Mouse (Mus musculus) embryo, embryonic 11 days (tissue): ENCODE data around the gene Psg16.
A peak's percentile ranks its signal among the peaks of the same experiment; 100 is the strongest.
"Not testable (repeated sequence)": the region's sequence is repeated elsewhere in the genome, so short reads cannot be mapped to it uniquely, and the experiment has no call there.

Source experiments
- DNase-seq: peaks from one replicate; pipeline ENCODE4 v3.0.0-alpha.2; 2015

The Psg16 gene

DNA sequence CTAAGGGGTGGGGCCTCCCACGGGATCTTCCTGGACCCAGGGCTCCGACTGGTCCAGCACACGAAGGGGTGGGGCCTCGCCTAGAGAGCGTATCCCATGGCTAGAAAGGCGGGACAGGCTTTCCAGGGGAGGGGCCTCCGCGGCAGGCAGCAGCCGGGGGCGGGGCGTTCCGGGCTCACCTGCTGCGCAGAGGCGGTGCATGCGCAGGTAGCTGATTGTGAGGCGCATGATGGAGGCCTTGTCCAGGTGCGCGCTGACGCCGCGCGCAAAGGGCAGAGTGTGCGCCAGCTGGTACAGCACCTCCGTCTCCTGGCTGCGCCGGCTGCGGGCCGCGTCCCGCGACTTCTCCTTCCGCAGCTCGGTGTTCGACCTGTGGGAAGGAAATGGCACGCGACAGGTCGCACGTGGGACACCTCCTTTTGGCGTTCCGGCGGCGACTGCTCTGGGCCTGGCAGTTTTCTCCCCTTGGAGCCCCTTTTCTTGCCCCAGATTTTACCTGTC is 17.7 kb upstream of the Psg16 start:
- peak; percentile 87 for DNase-seq

DNA sequence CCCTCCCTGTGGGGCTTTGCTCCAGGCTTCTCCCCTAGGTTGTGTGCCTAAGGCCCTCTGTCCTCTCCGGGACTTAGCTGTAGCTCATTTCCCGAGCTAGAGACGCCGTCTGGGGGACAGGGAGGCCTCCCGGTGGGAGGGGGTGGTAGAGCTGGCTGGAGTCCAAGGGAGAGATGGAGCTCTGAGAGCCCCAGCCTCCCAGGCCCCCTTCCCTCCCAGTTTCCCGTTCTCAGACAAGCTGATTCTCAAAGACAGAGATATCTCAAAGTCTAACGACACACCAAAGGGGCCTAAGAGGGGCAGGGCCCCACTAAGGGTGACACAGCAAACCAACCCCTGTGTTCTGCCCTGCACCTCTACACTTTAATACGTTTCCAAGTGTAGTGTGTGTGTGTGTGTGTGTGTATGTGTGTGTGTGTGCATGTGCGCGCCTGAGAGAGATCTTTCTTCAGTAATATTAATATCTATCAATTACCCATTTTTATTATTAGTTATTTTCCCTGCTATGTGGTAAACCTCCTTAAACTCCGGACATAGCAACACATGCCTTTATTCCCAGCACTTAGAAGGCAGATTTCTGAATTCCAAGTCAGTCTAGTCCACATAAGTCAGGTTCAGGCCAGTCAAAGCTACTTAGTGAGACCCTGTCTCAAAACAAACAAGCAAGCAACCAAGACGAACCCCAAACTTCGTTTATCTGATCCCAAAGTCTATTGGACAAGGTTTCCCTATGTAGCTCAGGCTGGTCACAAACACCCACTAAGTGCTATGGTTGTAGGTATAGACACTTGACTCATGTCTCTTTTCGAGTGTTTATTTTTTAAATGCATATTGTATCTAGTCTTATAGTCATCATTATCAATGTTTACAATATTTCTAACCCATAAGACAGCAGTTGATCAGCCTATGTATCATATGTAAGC is 17.0 kb upstream of the Psg16 start:
- peak; percentile 50 for DNase-seq

DNA sequence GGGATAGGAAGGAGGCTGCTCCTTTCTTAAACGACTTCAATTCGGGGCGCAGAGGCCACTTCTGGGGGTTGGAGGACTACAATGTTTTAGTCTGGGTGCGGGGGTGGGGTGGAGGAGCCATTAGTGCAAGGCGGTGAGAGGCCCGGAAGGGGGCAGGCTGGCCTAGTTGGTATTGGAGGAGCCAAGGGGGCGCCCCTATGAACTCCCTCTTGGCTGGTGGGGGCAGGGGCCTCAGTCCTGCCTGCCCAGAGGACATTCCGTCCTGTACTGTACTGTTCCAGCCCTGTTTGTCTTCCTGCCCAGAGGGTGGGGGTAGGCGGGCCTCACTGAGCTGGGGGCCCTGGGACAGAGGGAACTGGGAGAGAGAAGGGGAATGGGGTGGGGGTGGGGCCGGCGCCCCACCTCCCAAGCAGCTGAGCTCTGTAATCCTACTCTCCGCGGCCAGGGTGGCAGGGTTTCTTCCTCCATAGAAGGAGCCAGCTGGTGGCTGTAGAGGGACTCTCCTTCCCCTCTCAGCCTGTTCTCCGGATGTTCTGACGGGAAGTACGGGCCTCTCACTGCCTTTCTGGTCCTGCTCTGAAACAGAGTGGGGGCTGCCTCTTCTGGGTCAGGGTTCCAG is 15.7 kb upstream of the Psg16 start:
- DNase-seq, result peak; percentile 76

DNA sequence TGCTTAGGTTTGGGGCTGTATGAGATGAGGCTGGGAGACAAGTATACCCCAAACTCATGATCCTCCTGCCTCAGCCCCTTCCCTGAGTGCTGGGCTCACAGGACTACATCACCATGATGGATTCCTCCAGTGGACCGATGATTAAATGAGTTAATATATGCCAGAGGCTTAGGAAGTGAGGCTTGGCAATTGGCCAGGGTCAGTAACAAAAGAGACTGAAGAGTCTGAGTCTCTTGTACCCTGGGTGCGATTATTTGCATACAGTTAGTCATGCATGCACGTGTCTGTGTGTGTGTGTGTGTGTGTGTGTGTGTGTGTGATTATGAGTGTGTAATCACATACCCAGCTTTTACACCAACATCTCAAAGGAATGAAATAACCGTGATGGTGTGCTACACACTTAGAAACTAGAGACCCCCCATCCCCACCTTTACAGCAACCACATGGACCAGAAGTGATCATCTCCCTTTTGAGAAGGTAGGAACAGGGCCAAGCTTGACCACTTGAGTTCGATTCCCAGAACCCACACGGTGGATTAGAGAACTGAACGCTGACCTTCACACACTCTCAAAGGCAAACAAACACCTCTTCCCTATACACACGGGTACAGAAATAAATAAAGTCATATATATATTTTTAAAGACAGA is 14.9 kb upstream of the Psg16 start:
- peak; percentile 24 for DNase-seq

DNA sequence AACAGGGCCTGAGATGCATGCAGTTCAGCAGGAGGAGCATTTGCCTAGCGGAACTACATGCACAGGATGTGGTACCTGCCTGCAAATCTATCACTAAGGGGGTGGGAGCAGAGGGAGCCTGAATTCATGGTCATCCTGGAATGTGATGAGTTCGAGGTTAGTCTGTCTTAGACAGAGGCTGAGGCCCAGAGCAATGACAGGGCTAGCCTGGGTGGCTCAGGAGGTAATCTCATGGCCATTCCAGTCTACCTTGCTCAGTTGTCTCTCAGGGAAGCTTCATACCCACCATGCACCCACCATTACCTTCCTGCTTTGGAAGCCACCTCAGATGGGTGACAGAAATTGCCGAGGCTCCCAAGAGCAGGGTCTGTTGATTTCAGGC is 14.4 kb upstream of the Psg16 start:
- DNase-seq, result no peak

DNA sequence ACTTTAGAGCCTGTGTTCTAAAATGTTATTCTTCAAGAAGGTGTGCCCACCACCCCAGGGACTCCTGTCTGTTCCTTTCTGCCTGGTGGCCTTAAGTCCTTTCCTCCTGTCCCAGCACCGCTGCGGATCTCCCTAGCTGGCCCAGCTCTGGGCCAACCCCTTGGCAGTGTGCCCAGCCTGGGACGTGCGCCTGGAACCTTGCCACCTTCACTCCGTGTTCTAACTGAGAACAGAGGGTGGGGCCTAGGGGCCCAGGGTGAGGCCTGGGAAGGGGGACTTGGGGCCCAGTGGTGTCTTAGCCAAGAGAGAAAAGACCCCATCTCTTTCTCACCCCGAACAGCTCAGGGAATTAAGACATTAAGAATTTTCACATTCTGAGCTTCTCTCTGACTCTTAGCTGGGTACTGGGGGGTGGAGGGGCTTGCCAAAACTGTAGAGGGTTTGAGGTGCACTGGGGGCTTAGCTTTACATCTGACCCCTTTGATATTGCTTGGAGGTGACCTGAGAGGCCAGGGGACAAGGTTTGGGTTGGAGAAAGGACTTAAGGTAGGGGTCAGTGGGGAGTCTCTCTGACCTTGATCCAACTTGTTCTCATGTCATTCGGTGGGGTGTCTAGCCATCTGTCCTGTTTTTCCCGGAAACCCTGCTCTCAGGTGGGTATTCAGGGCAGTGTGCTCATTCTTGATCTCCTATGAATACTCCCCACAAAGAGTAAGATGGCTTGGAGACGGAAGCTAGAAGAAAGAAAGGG is 13.6 kb upstream of the Psg16 start:
- peak; percentile 11 for DNase-seq

DNA sequence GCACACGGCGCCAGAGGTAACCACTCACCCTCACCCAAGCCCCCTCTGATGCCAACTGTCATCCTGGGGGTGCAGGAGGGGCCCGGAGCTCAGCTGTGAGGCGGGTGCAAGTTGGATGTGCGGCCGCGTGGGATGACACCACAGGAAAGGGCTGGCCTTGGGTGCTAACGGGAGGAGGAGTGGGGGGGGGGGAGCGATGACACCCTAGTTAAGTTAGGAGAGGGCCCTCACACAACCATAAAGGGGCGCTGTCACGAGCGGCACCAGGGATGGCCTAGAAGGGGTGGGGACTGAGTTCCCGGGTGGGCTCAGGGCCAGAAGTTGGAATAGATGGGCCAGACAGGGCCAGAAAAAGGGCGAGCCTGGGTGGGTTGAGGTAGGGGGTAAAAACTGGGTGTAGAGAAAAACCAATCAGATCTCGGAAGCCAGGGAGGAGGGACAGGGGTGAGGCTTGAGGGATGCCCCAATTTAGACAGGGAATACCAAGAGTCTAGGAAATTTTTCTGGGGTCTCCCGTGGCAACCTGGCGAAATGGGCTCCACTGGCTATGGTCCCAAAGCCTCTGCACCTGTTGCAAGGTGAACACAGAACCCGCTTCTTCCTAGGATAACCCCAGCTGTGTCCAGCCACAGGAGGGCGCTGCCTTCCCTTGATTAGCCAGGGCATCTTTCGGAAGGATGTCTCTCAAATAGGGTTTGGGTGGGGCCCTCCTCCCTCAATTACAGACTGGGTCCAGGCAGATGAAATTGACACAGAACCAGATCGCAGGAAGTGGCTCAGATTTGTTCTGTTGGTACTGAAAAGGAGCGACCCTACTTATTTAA is 12.8 kb upstream of the Psg16 start:
- DNase-seq, result no peak

DNA sequence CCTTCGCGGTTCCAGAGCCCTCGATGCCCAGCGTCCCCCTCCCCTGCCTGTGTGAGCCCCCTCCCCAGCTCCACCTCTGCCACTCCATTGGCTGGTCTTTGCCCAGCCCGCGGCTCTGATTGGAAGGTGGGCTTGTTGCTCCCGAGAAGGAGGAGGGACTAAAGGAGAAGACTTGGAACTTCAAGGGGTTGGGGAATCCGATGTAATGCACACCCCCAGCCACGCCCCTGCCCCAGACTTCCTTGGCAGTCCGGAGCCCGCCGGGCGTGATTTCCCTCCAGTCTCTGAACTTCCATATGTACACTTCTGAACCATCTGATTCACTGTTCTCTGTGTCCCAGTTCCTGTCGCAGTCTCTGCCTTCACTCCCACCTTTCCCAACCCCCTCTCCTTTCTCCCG is 11.5 kb upstream of the Psg16 start, which contains the start of gene Hif3a:
TSS of gene Hif3a (minus strand) at position 39 of the 400 bp plus-strand sequence.
- peak; percentile 92 for DNase-seq

DNA sequence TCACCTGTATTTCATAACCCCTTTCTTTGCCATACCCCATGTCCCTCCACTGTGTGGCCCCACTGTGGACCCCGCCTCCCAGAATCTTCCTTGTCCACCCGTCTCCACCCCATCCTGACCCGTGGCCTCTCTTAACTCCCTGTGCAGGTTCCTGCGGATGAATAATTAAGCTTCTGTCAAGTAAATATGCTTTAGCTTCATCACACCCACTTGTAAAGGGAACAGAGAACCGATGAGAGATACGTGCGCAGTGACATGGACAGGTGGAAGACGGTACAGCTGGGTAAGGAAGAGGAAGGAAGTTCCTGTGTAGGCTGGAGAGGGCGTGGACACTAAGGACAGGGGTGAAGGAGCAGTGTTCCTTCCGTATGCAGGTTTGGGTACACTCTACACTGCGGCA is 11.0 kb upstream of the Psg16 start:
- DNase-seq, result peak; percentile 6

DNA sequence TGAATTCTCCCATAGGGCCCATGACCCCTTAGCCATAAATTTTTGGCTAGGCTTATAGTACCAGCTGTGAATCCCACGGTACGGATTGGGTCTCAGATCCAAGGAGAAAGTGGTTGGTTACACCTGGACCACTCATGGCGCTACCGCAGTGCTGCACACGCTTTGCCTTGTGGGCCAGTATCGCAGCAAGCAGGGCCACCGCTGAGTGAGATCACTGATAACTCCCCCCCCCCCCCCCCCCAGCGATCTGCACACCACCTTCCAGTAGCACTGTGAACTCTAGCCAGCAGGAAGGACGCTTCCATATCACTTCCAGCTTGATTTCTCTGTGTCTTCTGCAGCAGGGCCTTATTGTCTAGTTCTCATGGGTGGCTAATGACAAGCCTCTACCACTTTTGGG is 8.2 kb upstream of the Psg16 start:
- no peak for DNase-seq

DNA sequence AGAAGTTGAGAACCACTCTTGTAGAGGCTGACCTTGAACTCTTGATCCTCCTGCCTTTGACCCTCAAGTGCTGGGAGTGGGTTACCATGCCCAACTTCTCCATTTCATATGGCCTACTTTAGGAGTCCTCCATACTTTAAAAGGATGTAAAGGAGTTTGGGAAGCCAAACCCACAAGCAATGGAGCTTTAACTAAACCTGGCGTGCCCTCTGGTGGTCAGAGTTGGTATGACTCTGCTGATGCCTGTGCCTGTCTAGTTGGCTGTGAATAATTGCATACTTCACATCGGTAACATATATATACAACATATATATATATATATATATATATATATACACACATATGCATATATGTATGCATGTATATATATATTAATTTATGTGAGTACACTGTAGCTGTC is 7.4 kb upstream of the Psg16 start:
- peak; percentile 81 for DNase-seq

DNA sequence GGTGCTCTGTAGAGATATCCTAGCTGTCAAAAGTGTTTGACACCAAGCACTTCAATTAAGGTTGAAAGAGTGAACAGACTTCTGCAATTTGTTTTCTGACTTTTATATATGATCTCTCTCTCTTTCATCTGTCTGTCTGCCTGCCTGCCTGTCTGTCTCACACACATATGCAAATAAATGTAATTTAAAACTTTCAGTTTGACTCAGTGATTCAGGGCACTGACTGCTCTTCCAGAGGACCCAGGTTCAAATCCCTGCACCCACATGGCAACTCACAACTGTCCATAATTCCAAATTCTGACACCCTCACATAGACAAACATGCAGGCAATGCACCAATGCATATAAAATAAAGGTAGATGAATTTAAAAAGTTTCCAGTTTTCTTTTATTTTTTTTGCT is 6.8 kb upstream of the Psg16 start:
- no peak for DNase-seq

DNA sequence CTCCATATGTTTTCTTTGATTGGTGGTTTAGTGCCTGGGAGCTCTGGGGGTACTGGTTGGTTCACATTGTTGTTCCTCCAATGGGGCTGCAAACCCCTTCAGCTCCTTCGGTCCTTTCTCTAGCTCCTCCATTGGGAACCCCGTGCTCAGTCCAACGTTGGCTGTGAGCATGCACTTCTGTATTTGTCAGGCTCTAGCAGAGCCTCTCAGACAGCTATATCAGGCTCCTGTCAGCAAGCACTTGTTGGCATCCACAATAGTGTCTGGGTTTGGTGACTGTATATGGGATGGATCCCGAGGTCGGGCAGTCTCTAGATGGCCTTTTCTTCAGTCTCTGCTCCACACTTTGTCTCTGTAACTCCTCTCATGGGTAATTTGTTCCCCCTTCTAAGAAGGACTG is 6.2 kb upstream of the Psg16 start:
- DNase-seq, result not testable (repeated sequence)

DNA sequence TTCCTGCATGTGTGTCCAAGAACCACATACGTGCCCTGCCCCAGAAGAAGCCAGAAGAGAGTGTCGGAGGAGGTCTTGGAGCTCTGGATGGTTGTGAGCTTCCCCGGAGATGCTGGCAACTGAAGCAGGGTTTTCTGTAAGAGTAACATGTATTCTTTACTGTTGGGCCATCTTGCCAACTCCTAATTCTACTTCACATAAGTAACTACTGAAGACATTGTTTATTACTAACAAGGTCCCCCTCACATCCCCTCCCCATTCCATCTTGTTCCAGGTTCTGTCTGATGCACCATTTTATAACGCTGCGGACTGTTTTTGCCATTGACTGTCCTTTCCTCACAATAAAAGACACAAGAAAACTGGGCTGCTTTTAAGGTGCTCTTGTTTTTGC is 332 bp upstream of the Psg16 start:
- no peak for DNase-seq

DNA sequence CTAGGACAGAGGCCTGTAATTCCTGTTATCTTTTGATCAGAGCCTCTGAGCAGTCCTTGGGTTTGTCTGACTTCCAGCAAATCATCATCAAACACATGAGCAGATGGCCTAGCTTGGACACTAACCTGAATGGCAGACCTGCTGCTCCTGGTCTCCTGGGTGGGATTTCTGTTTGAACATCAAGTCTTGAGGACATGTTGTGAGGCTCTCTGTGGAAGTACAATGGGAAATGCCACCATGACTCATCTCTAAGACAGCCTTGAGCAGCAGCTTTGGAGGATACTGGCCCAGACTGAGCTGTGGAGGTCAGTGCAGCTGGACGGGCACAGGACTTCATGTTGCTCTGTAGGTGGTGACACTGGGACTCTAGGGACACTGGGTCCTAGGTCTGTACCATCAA is 2.7 kb downstream of the Psg16 start:
- no peak for DNase-seq

DNA sequence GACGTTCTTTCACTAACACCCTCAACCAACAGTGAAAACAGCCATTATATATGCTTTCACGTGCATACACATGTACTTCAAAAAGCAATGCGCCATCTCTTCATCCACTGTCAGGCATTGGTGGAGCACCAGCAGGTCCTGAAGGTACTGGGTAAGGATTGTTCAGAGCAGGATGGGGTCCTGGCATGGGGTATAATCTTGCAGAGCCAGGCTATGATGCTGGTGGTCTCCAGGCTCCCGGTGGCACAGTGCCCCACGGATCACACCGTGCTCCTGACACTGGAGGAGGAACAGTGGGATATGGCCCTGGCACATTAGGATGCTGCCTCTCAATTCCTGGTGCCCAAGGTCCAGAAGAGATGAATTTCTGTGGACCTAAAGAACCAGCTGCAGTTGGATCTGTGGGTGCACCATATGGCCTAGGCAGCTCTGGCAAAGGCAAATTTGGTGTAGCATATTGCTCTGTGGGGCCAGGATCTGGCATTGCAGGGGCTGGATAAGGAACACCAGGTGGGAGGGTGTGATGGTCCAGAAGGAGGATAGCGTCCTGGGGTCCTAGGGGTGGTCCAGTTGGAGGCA is 4.3 kb downstream of the Psg16 start:
- DNase-seq, result no peak

DNA sequence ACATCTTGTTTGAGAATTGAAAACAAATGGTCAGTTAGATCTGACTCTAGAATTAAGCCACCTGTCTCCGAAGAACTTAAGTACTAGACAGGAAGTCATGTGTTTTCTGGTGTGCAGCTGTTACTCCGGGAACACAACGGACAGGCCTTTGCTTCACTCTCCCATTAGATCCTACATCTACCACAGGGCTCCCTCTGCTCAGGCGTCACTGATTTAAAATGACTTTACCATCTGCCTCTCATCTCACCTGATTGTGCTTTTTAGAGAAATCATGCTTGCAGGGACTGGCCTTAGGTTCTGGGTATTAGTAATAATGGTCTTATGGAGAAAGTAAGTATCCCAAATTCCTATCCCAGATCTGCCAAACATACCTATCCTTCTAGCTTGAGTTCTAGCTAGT is 8.9 kb downstream of the Psg16 start:
- no peak for DNase-seq

DNA sequence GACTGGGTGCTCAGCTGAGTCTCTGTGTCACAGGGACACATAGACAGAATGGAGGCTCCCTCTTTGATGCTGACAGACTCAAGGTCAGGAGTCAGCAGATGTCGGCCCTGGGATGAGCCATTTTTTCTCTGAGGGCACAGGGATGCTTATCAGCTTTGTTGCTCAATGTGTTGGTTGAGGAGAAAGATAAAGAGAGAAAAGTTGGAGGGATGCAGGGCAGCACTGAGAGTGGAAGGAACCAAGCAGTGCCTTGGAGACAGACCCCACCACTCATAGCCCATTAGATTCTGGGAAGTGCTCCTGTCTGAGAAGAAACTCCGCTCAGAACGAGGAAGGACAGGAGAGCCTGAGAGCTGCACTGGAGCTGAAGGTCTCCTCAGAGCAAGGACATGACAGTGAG is 13.9 kb downstream of the Psg16 start:
- DNase-seq, result no peak

DNA sequence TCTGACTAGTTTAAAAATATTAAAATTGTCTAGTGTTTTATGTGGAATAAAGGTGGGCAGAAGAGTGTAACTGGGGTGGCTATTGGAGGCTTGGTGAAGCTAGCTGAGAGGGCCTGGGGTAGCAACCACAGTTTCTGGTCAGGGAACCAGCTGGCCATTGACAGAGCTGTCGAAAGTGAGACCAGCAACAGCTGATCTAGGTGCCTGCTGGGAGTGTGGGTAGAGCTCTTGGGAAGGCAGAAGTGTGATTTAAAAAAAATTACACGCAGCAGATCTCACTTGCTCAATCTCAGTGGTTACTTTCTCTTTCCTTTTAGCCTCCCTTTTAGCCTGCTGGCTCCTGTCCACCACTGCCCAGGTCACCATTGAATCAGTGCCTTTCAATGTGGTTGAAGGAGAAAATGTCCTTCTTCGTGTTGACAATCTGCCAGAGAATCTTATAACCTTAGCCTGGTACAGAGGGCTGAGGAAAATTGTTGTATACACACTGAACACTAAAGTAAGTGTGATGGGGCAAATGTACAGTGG is 16.3 kb downstream of the Psg16 start:
- no peak for DNase-seq

DNA sequence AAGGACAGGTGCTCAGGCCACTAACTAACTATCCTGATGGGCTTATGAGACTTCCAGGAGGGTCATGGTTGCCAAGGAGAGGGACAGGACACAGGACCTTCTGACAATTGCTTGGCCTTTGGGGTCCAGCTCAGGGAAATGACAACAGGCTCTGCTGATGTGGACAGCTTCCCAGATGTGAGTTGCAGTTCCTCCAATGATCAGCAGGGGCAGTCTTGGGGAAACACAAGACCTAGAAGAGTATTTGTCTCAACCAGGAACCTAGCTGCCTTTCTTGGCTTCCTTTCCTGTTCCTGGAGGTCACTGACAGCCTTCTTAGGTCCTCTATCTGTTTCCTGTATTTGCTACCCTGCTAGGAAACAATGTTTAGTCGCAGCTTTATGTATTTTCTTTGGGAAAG is 17.4 kb downstream of the Psg16 start:
- DNase-seq, result peak; percentile 6

DNA sequence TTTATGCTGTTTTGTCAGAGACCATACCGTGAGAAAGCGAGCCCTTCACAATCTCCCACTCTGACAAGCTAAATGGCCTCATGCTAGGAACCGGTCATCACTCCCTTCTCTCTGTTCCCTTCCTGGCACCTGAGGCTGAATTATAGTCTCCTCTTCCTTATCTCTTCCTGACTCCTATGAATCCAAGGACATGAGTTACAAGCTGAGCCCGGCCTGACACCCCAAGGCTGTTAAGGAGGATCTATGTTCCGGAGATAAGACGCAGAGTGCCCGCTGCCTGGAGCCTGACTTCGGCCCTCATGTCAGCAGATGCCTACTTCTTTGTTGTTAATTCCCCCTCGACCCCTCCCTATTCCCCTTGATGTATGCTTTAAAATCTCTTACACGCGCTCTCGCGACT is 27.8 kb downstream of the Psg16 start:
- not testable (repeated sequence) for DNase-seq
